Mouse (Mus musculus) forebrain, embryonic 15.5 days (tissue): ENCODE results near the gene Gm21833. TPM values are rescaled to one million over a fixed set of nuclear protein-coding genes. Genes with fewer than 3 reads are reported as not detected.
"Not testable (repeated sequence)": the region's sequence is repeated elsewhere in the genome, so short reads cannot be mapped to it uniquely, and the experiment has no call there.

Experiments used
- ATAC-seq: fragments of 200-750 bp; cut with Nextera tagmentation; replicated peaks from 2 replicates; pipeline ENCODE4 v1.8.0; 2017; ENCODE audit warnings: mild to moderate bottlenecking, moderate TSS enrichment, moderate library complexity
- H3K27ac ChIP-seq: fragments of 300-500 bp; sonication (generic); replicated peaks from 2 replicates; pipeline ENCODE4 v1.5.1; 2015; ENCODE audit warnings: mild to moderate bottlenecking, inconsistent platforms
- H3K27me3 ChIP-seq: fragments of 300-500 bp; sonication (generic); 2 replicates; pipeline ENCODE4 v1.6.1; 2015; ENCODE audit warnings: inconsistent platforms
- H3K36me3 ChIP-seq: fragments of 300-500 bp; sonication (generic); 2 replicates; pipeline ENCODE4 v1.6.1; 2015; ENCODE audit warnings: mild to moderate bottlenecking, inconsistent platforms
- H3K4me1 ChIP-seq: fragments of 300-500 bp; sonication (generic); 2 replicates; pipeline ENCODE4 v1.6.1; 2015; ENCODE audit warnings: inconsistent platforms
- H3K4me2 ChIP-seq: fragments of 300-500 bp; sonication (generic); replicated peaks from 2 replicates; pipeline ENCODE4 v1.6.1; 2015; ENCODE audit warnings: mild to moderate bottlenecking, inconsistent platforms
- H3K4me3 ChIP-seq: fragments of 300-500 bp; sonication (generic); 2 replicates; pipeline ENCODE4 v1.5.1; 2015; ENCODE audit warnings: mild to moderate bottlenecking, inconsistent platforms
- H3K9ac ChIP-seq: fragments of 300-500 bp; sonication (generic); replicated peaks from 2 replicates; pipeline ENCODE4 v1.6.1; 2015; ENCODE audit warnings: mild to moderate bottlenecking, inconsistent platforms
- H3K9me3 ChIP-seq: fragments of 300-500 bp; sonication (generic); 2 replicates; pipeline ENCODE4 v1.6.1; 2016; ENCODE audit warnings: inconsistent platforms
- WGBS: fragments of 180-500 bp; shearing (Covaris S2); methylation state at CpG from one replicate; pipeline ENCODE4 v1.1.7; 2015; ENCODE audit warnings: mixed read lengths; 5-methylcytosine and 5-hydroxymethylcytosine counted together
- polyA plus RNA-seq: library from polyadenylated mRNA; unstranded; fragments of >200 nt; fragmentation: Nextera tagmentation; extraction: Ambion mirVana; gene quantifications from 2 replicates; pipeline ENCODE4 v1.2.1, GENCODE M21; 2015

The Gm21833 gene
- polyA plus RNA-seq: not detected in 2 replicates

DNA sequence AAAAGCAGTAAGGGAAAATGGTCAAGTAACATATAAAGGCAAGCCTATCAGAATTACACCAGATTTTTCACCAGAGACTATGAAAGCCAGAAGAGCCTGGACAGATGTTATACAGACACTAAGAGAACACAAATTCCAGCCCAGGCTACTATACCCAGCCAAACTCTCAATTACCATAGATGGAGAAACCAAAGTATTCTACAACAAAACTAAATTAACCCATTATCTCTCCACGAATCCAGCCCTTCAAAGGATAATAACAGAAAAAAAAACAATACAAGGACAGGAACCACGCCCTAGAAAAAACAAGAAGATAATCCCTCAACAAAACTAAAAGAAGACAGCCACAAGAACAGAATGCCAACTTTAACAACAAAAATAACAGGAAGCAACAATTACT lies at the start of gene Gm21833:
Gene Gm21833, plus strand, starts transcription at position 301 of the 400 bp plus-strand sequence.
- H3K4me2 ChIP-seq, H3K4me3 ChIP-seq, H3K36me3 ChIP-seq, ATAC-seq, H3K4me1 ChIP-seq, H3K9me3 ChIP-seq, H3K27me3 ChIP-seq, H3K9ac ChIP-seq, H3K27ac ChIP-seq: not testable (repeated sequence)
- WGBS: 91% methylated on average over 2 of the region's 2 CpGs

- ATAC-seq: no peak
- H3K4me2 ChIP-seq: no peak overlapping the region
- H3K4me1 ChIP-seq: no peaks in the 10 kb centered on the region
- H3K4me3 ChIP-seq: no peak overlapping the region
- no peaks in the 10 kb centered on the region for H3K9me3 ChIP-seq
- no peak overlapping the region for H3K27ac ChIP-seq
- H3K9ac ChIP-seq: no peak overlapping the region
- no peaks in the 10 kb centered on the region for H3K27me3 ChIP-seq
- H3K36me3 ChIP-seq: no peaks in the 10 kb centered on the region
Measured at GRCm38 (mm10) chr16:82789521-82789920, 38.7 kb upstream of the Gm21833 start.

GRCm38 (mm10) chr16:82796489-82796888 lies 31.7 kb upstream of the Gm21833 start:
- Histone ChIP-seq H3K27me3 (no peaks in the 10 kb centered on the region), H3K4me3 (no peak overlapping the region), H3K4me1 (no peaks in the 10 kb centered on the region), H3K36me3 (no peaks in the 10 kb centered on the region), H3K9ac (no peak overlapping the region), H3K27ac (no peak overlapping the region), H3K9me3 (no peaks in the 10 kb centered on the region), H3K4me2 (no peak overlapping the region)
- 93% methylated on average over 4 of the region's 4 CpGs for WGBS
- no peak for ATAC-seq

DNA sequence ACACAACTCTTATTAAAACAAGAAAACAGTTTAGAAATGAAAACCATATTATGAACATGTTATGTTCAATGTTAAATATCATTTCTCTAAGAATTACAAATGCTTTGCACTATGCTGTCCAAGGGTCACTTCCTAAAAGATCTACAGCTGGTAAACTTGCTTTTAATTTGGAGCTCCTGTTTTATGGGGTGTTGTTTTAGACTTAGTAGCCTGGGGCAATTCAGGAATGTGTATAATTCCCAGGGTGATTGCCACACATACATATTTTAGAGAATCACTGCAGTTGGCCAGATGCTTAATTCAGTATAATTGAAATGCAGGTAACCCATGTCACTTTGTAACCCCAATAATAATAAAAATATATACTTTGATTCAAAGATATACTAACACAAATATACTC lies 12.9 kb upstream of the Gm21833 start:
- H3K4me1 ChIP-seq: no peaks in the 10 kb centered on the region
- no peak for ATAC-seq
- H3K27ac ChIP-seq: no peak overlapping the region
- H3K4me2 ChIP-seq: no peak overlapping the region
- H3K9ac ChIP-seq: no peak overlapping the region
- H3K36me3 ChIP-seq: no peaks in the 10 kb centered on the region
- no peak overlapping the region for H3K4me3 ChIP-seq
- H3K27me3 ChIP-seq: no peaks in the 10 kb centered on the region
- H3K9me3 ChIP-seq: no peaks in the 10 kb centered on the region

DNA sequence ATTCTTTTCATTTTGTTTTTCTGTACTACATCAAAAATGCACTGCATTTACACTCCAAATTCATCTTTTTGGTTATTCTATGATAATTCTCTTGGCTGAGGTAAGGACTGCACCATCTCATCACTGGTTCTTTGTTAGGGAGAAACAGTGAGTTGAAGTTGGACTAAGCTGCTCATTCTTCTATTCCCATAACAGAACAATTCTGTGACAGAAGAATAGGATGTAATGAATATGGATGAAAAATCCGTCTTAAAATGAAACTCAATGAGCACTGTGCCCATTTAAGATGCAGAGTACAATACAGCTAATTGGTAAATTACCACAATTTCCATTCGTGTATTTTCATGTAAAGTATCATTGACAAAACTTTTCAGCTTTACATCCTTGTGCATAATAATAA lies 11.6 kb upstream of the Gm21833 start:
- H3K9me3 ChIP-seq: no peaks in the 10 kb centered on the region
- H3K4me3 ChIP-seq: no peak overlapping the region
- 28% methylated on average over 2 of the region's 2 CpGs for WGBS
- H3K27ac ChIP-seq: no peak overlapping the region
- no peaks in the 10 kb centered on the region for H3K4me1 ChIP-seq
- H3K9ac ChIP-seq: no peak overlapping the region
- no peak overlapping the region for H3K4me2 ChIP-seq
- no peaks in the 10 kb centered on the region for H3K36me3 ChIP-seq
- no peak for ATAC-seq
- no peaks in the 10 kb centered on the region for H3K27me3 ChIP-seq

DNA sequence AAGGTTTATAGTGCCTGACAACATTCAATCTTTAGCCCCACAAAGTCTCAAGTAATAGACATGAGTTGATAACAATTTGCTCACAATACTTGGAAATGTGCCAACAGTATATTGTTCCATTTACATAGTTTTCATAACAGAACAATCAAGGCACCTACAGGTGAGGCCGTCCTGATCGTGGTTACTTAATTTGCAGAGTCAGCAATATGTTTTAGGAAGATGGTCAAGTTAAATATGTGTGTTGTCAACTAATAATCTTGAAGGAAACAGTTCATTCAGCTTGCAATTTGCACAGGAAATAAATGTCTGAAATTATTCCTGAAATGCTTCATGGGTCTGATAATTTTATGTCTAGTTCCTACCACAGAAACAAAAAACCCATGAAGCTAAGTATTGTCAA lies 27.6 kb downstream of the Gm21833 start:
- Histone ChIP-seq H3K27ac (no peak overlapping the region), H3K4me1 (no peaks in the 10 kb centered on the region), H3K9ac (no peak overlapping the region), H3K9me3 (no peaks in the 10 kb centered on the region), H3K4me3 (no peak overlapping the region), H3K4me2 (no peak overlapping the region), H3K36me3 (no peaks in the 10 kb centered on the region), H3K27me3 (no peaks in the 10 kb centered on the region)
- 84% methylated on average over 2 of the region's 2 CpGs for WGBS
- ATAC-seq: no peak

DNA sequence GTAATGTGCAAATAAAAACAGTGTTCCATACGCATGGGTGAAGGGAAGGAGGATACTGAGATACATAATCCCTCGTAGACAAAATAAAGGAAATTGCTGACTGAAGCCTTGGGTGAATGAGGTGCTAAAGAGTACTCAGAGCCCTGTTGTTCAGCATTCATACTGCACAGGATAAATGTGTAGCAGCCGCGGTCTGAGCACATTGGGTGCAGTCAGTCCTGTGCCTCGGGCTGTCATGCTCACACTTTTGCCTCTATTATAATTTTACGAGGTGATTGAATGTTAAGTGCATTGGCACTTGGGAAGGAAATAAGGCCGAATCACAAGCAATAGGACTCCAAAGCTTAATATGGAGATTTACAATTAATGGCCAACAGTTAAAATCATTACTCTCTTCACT lies 36.4 kb downstream of the Gm21833 start:
- no peak overlapping the region for H3K9ac ChIP-seq
- ATAC-seq: no peak
- 73% methylated on average over 7 of the region's 7 CpGs for WGBS
- no peak overlapping the region for H3K4me3 ChIP-seq
- no peak overlapping the region for H3K4me2 ChIP-seq
- H3K4me1 ChIP-seq: no peaks in the 10 kb centered on the region
- no peak overlapping the region for H3K27ac ChIP-seq
- H3K27me3 ChIP-seq: no peaks in the 10 kb centered on the region
- H3K36me3 ChIP-seq: no peaks in the 10 kb centered on the region
- H3K9me3 ChIP-seq: no peaks in the 10 kb centered on the region
